Mouse (Mus musculus) MEL (cell line): ENCODE results near the gene Gm42957.
"Not testable (repeated sequence)": the region's sequence is repeated elsewhere in the genome, so short reads cannot be mapped to it uniquely, and the experiment has no call there.

Experiments
- CHD2 ChIP-seq: IDR thresholded peaks from 2 replicates; pipeline ENCODE4 v1.6.1; 2011; ENCODE audit warnings: low read length, improper control_type of control experiment
- CTCF ChIP-seq, 3 experiments: IDR thresholded peaks in 2 of 3; conservative IDR thresholded peaks in 1 of 3; 2 replicates each; pipeline ENCODE4 v1.5.1; 2011 to 2012; ENCODE audit warnings: low read length in 3 of 3, low read depth in 2 of 3, mild to moderate bottlenecking in 2 of 3, improper control_type of control experiment in 1 of 3, inconsistent platforms in 1 of 3, mixed read lengths in 1 of 3, moderate library complexity in 1 of 3; ENCODE audit not compliant: control insufficient read depth in 1 of 3, insufficient read depth in 1 of 3, poor library complexity in 1 of 3, severe bottlenecking in 1 of 3
- GATA1 ChIP-seq: IDR thresholded peaks from 2 replicates; pipeline ENCODE4 v1.6.1; 2011; ENCODE audit warnings: low read depth, low read length, improper control_type of control experiment
- HCFC1 ChIP-seq: IDR thresholded peaks from 2 replicates; pipeline ENCODE4 v1.6.1; 2012; ENCODE audit warnings: low read depth, mild to moderate bottlenecking, inconsistent platforms, low read length, improper control_type of control experiment, moderate library complexity
- MAX ChIP-seq: IDR thresholded peaks from 2 replicates; pipeline ENCODE4 v1.6.1; 2011; ENCODE audit warnings: low read length, improper control_type of control experiment
- MXI1 ChIP-seq: IDR thresholded peaks from 2 replicates; pipeline ENCODE4 v1.6.1; 2011; ENCODE audit warnings: mild to moderate bottlenecking, low read depth, low read length, improper control_type of control experiment
- POLR2A ChIP-seq, 2 experiments: IDR thresholded peaks; 2 replicates each; pipeline ENCODE4 v1.6.1; 2011 to 2012; ENCODE audit warnings: low read length in 2 of 2, mild to moderate bottlenecking in 2 of 2, control low read depth in 1 of 2, improper control_type of control experiment in 1 of 2, low read depth in 1 of 2, moderate library complexity in 1 of 2; ENCODE audit not compliant: control insufficient read depth in 1 of 2, insufficient read depth in 1 of 2, poor library complexity in 1 of 2
- TAL1 ChIP-seq: IDR thresholded peaks from 2 replicates; pipeline ENCODE4 v1.6.1; 2012; ENCODE audit warnings: mild to moderate bottlenecking, inconsistent platforms, low read length, moderate library complexity, mixed read lengths
- ZC3H11A ChIP-seq: IDR thresholded peaks from 2 replicates; pipeline ENCODE4 v1.6.1; 2012; ENCODE audit warnings: low read depth, mild to moderate bottlenecking, inconsistent platforms, low read length, improper control_type of control experiment
- ZMIZ1 ChIP-seq: IDR thresholded peaks from 2 replicates; pipeline ENCODE4 v1.6.1; 2012; ENCODE audit warnings: low read depth, mild to moderate bottlenecking, inconsistent platforms, low read length, improper control_type of control experiment, moderate library complexity
- ZNF384 ChIP-seq: IDR thresholded peaks from 2 replicates; pipeline ENCODE4 v1.6.1; 2012; ENCODE audit warnings: low read depth, mild to moderate bottlenecking, inconsistent platforms, low read length, improper control_type of control experiment

DNA sequence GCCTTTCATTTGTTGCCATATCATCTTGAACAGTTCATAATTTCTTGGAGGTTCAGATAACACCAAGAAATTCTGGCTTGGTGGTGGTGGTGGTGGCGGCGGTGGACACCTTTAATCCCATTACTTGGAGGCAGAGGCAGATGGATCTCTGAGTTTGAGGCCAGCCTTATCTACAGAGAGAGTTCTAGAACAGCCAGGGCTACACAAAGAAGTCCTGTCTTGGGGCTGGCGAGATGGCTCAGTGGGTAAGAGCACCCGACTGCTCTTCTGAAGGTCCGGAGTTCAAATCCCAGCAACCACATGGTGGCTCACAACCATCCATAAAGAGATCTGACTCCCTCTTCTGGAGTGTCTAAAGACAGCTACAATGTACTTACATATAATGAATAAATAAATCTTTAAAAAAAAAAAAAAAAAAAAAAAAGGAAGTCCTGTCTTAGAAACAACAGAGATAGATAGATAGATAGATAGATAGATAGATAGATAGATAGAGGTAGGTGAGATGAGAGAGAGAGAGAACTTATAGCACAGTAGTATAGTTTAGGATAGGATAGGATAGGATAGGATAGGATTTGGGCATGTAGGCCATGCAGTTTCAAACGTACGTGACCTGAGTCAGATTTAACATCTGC is 30.6 kb downstream of the Gm42957 start:
- not testable (repeated sequence) for TF ChIP-seq HCFC1; MAX; CTCF (IDR thresholded peaks at IDR 0.05 in 2 of 3, conservative IDR thresholded peaks at IDR 0.05 in 1 of 3; ENCODE audit: control insufficient read depth in 1 of 3, insufficient read depth in 1 of 3, low read depth in 2 of 3, low read length in 3 of 3, poor library complexity in 1 of 3, severe bottlenecking in 1 of 3); CHD2; ZMIZ1; MXI1; ZC3H11A; TAL1; POLR2A (IDR thresholded peaks at IDR 0.05; ENCODE audit: control insufficient read depth in 1 of 2, insufficient read depth in 1 of 2, low read depth in 1 of 2, low read length in 2 of 2, poor library complexity in 1 of 2)
- peak; percentile 58 for TF ChIP-seq GATA1
- TF ChIP-seq ZNF384: 0 out of 2 replicates have a peak, but pooled peaks have one; percentile 54
